Mouse (Mus musculus): ENCODE data around the gene St6galnac4. TPM values are rescaled to one million over a fixed set of nuclear protein-coding genes. Genes with fewer than 3 reads are reported as not detected.

St6galnac4 gene
- polyA plus RNA-seq, 1 experiment from 2014 or later = 7.4 TPM

GRCm38 (mm10) chr2:32647366-32647765, 60.5 kb downstream of the St6galnac4 start:
- peaks cover 26% of the 10 kb centered on the region for H3K4me1 ChIP-seq (ENCODE audit: control insufficient read depth, low read depth, low read length)
- H3K27ac ChIP-seq (ENCODE audit: low read length) = no peak overlapping the region
- H3K9me3 ChIP-seq (replicated peaks; ENCODE audit: control insufficient read depth, low read length) = no peaks in the 10 kb centered on the region
- H3K4me2 ChIP-seq (ENCODE audit: low read depth, low read length) = peak overlapping the region; percentile 57
- no peaks in the 10 kb centered on the region for H3K27me3 ChIP-seq (ENCODE audit: control insufficient read depth, insufficient read depth, low read depth, low read length)
- H3K4me3 ChIP-seq (ENCODE audit: low read depth, low read length) = peak overlapping the region; percentile 50
- H3K9ac ChIP-seq (ENCODE audit: low read depth, low read length) = no peak overlapping the region
- no peaks in the 10 kb centered on the region for H3K36me3 ChIP-seq (ENCODE audit: control insufficient read depth, insufficient read depth)
- no peak for ATAC-seq (ENCODE audit: low read depth)
- 45% methylated on average over 7 of the region's 7 CpGs for WGBS (ENCODE audit: insufficient replicate concordance)

Other genes starting within 250 kb of the St6galnac4 start
- 15.1 and 18.8 TPM in 2 replicates for gene Ciz1, start 234.8 kb upstream of the St6galnac4 start, polyA plus RNA-seq (2015; fragmentation: Nextera tagmentation; extraction: Ambion mirVana)
- gene Dnm1, start 233.8 kb upstream of the St6galnac4 start, polyA plus RNA-seq (2015; fragmentation: Nextera tagmentation; extraction: Ambion mirVana) = 0.25 and 0.52 TPM in 2 replicates
- gene 1110008P14Rik, start 205.2 kb upstream of the St6galnac4 start, polyA plus RNA-seq (2015; fragmentation: Nextera tagmentation; extraction: Ambion mirVana) = 20.2 and 21.6 TPM in 2 replicates
- gene Lcn2, start 198.8 kb upstream of the St6galnac4 start, polyA plus RNA-seq (2015; fragmentation: Nextera tagmentation; extraction: Ambion mirVana) = 212 and 273 TPM in 2 replicates
- 9.4 and 11.0 TPM in 2 replicates for gene Ptges2, start 191.2 kb upstream of the St6galnac4 start, polyA plus RNA-seq (2015; fragmentation: Nextera tagmentation; extraction: Ambion mirVana)
- 1.9 and 2.0 TPM in 2 replicates for gene Naif1, start 136.6 kb upstream of the St6galnac4 start, polyA plus RNA-seq (2015; fragmentation: Nextera tagmentation; extraction: Ambion mirVana)
- gene Slc25a25, start 135.7 kb upstream of the St6galnac4 start, polyA plus RNA-seq (2015; fragmentation: Nextera tagmentation; extraction: Ambion mirVana) = 9.5 and 9.7 TPM in 2 replicates
- gene Fam102a, start 51.8 kb upstream of the St6galnac4 start, polyA plus RNA-seq (2015; fragmentation: Nextera tagmentation; extraction: Ambion mirVana) = 1.6 TPM in 2 replicates
- gene Dpm2, start 16.2 kb upstream of the St6galnac4 start, polyA plus RNA-seq (2015; fragmentation: Nextera tagmentation; extraction: Ambion mirVana) = 44.8 and 47.9 TPM in 2 replicates
- not detected in 2 replicates for gene Pip5kl1, start 12.3 kb upstream of the St6galnac4 start, polyA plus RNA-seq (2015; fragmentation: Nextera tagmentation; extraction: Ambion mirVana)
- 0.06 TPM in 1 of 2 replicates, not detected in the other for gene 9430097D07Rik, start 11.4 kb upstream of the St6galnac4 start, polyA plus RNA-seq (2015; fragmentation: Nextera tagmentation; extraction: Ambion mirVana)
- gene St6galnac6, start 12.6 kb downstream of the St6galnac4 start, polyA plus RNA-seq (2015; fragmentation: Nextera tagmentation; extraction: Ambion mirVana) = 12.0 and 12.8 TPM in 2 replicates
- gene Ak1, start 34.7 kb downstream of the St6galnac4 start, polyA plus RNA-seq (2015; fragmentation: Nextera tagmentation; extraction: Ambion mirVana) = 3.4 and 7.9 TPM in 2 replicates
- gene Eng, start 59.5 kb downstream of the St6galnac4 start, polyA plus RNA-seq (2015; fragmentation: Nextera tagmentation; extraction: Ambion mirVana) = 25.9 and 29.3 TPM in 2 replicates
- gene Fpgs, start 117.0 kb downstream of the St6galnac4 start, polyA plus RNA-seq (2015; fragmentation: Nextera tagmentation; extraction: Ambion mirVana) = 49.7 and 56.2 TPM in 2 replicates
- 40.2 and 43.8 TPM in 2 replicates for gene Cdk9, start 126.0 kb downstream of the St6galnac4 start, polyA plus RNA-seq (2015; fragmentation: Nextera tagmentation; extraction: Ambion mirVana)
- 7.1 and 8.6 TPM in 2 replicates for gene Sh2d3c, start 134.0 kb downstream of the St6galnac4 start, polyA plus RNA-seq (2015; fragmentation: Nextera tagmentation; extraction: Ambion mirVana)
- gene 6330409D20Rik, start 153.9 kb downstream of the St6galnac4 start, polyA plus RNA-seq (2015; fragmentation: Nextera tagmentation; extraction: Ambion mirVana) = not detected in 2 replicates
- 25.7 and 26.1 TPM in 2 replicates for gene Tor2a, start 170.1 kb downstream of the St6galnac4 start, polyA plus RNA-seq (2015; fragmentation: Nextera tagmentation; extraction: Ambion mirVana)
- 0.07 and 0.11 TPM in 2 replicates for gene Ttc16, start 188.5 kb downstream of the St6galnac4 start, polyA plus RNA-seq (2015; fragmentation: Nextera tagmentation; extraction: Ambion mirVana)
- 1.2 TPM in 2 replicates for gene Ptrh1, start 188.7 kb downstream of the St6galnac4 start, polyA plus RNA-seq (2015; fragmentation: Nextera tagmentation; extraction: Ambion mirVana)
- 0.05 TPM in 1 of 2 replicates, not detected in the other for gene Cfap157, start 197.3 kb downstream of the St6galnac4 start, polyA plus RNA-seq (2015; fragmentation: Nextera tagmentation; extraction: Ambion mirVana)

Measured in liver, embryonic 16.5 days (tissue).